Mouse (Mus musculus): ENCODE results near the gene Bag3.
"Not testable (repeated sequence)": the region's sequence is repeated elsewhere in the genome, so short reads cannot be mapped to it uniquely, and the experiment has no call there.

Bag3 gene

DNA sequence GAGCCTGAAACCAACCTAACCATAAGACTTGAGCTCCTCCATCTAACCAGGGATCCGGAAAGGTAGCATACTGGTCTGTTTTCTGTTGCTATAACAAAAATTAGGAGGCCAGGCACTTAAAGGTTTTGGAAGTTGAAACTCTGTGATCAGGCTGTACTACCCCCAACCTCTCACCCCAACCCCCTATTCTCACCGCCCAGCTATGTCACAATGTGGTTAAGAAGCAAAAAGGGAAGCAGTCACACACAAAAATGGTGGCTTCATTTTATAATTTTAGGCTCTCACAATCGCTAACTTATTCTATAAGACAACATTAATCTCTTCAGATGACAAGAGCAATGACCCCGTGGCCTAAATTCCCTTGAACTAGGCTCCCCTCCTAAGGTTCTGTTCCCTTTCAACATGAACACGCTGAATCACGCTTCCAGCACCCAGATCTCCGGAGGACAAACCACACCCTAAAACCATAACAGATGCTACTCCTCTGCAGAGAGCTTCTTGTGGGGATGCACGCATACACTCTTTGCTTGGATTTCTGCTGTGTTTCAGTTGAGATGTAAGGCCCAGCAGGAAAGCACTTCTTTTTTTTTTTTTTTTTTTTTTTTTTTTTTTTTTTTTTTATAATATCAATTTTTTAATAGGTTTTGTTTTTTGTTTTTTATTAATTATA lies 46.7 kb downstream of the Bag3 start:
- DNase-seq: no peak

DNA sequence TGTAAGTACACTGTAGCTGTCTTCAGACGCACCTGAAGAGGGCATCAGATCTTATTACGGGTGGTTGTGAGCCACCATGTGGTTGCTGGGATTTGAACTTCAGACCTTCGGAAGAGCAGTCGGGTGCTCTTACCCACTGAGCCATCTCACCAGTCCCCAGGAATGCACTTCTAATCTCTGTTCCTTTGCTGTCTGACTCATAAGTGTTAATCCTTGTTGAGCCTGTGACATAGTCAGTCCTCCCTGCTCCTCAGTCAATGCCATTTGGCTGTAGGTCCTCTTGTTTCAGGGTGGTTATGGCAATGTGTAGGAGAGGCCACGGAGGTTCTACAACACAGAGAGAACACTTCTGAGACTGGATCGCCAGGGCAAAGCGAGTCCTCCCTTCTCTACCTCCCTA lies 47.2 kb downstream of the Bag3 start:
- DNase-seq: not testable (repeated sequence)

DNA sequence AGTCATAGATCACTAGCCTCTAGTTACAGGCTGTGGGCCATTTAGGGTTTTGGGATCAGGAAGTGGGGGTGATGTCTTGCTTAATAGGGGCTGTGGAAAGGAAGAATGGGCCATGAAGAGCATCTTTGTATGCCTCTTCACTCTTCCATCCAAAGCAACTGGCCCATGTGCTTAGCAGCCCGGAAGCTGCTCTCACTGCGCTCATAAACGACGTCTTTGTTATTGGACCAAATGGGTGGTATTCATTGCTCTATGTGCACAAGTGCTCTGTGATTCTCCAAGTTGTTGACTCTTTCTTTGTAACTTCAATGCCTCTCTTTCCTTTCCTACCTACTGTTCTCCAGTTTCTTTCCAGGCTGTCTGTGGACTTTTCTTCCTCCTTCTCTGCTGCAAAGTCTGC lies 48.6 kb downstream of the Bag3 start:
- DNase-seq: no peak

GRCm38 (mm10) chr7:128575211-128575610 lies 51.8 kb downstream of the Bag3 start:
- no peak for DNase-seq

- no peak for DNase-seq
Measured at GRCm38 (mm10) chr7:128575794-128576193, 52.4 kb downstream of the Bag3 start.

- no peak for DNase-seq
Measured at GRCm38 (mm10) chr7:128577607-128578006, 54.2 kb downstream of the Bag3 start.

DNA sequence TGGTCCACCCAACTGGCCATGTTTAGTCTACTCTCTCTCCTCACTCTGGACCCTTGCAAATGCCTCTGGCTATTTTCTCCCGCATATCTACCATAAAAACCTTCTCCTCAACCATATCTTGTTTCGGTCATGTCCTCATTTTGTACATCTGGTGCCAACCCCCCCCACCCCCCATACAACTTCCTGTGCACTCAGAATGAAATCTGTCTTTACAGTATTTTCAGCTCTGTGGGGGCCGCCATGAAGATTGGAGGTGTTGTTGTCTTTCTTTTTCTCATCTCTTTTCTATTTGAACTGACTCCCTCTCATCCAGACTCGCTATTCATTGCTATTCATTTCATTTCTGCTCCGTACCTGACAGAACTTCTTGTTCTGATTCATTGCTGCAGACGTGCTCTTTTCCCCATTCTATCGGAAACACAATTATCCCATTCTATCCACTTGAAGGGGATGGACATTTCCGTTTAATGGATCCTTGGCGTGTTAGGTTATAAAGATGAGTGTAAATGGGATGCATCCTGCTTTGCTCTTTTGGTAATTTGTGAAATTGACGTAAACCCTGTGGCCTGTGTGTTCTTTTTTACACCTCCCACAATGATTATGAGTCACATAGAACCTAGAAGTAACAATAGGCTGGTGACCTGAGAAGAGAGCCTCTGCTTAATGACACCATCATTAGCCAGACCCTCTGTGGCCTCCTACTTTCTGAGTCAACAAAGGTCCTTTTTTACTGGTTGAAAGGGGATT lies 55.0 kb downstream of the Bag3 start:
- no peak for DNase-seq

DNA sequence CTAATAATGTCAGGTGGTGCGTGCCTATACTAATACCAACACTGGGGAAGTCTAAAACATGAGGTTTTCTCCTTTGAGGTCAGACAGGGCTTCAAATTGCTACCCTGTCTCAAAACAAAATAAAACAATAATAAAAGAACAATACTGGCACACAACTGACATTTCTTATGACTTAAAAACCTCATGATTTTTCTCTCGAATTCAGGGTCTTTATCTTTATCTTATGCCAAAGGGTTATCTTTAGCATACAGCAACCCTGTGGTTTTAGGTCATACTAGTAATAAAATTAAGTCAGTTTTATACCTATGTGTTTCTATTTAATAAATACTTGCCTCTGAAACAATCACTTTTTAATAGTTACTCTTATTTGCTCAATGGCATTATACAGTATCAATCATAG lies 56.0 kb downstream of the Bag3 start:
- DNase-seq: no peak

- DNase-seq: no peak
Measured at GRCm38 (mm10) chr7:128580318-128580717, 56.9 kb downstream of the Bag3 start.

DNA sequence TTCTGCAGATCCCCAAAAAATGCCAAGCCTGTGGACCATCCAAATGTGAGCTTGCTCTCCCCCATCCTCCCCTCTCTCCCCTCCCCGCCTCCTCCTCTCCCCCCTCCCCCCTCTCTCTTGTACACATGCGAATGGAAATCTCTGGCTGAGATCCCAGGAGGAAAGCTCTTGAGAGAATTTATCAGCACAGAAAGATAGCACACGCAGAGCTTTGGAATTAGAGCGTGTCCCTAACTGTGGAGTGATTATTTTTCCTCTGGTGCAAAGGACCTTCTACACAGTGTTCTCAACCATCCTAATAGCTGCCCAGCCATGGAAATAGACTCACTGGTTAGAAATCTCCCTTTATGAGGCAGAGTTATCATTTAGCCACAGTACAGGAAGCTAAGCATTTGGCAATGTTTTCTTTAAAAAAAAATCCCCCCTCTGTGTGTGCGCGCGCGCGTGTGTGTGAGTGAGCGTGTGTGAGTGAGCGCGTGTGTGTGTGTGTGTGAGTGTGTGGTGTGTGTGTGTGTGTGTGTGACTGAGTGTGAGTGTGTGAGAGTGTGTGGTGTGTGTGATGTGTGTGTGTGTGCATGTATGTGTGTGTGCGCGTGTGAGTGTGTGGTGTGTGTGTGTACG lies 58.6 kb downstream of the Bag3 start:
- DNase-seq: no peak

GRCm38 (mm10) chr7:128583213-128583948 lies 60.0 kb downstream of the Bag3 start:
- no peak for DNase-seq

- no peak for DNase-seq
Measured at GRCm38 (mm10) chr7:128587334-128587933, 64.0 kb downstream of the Bag3 start.

DNA sequence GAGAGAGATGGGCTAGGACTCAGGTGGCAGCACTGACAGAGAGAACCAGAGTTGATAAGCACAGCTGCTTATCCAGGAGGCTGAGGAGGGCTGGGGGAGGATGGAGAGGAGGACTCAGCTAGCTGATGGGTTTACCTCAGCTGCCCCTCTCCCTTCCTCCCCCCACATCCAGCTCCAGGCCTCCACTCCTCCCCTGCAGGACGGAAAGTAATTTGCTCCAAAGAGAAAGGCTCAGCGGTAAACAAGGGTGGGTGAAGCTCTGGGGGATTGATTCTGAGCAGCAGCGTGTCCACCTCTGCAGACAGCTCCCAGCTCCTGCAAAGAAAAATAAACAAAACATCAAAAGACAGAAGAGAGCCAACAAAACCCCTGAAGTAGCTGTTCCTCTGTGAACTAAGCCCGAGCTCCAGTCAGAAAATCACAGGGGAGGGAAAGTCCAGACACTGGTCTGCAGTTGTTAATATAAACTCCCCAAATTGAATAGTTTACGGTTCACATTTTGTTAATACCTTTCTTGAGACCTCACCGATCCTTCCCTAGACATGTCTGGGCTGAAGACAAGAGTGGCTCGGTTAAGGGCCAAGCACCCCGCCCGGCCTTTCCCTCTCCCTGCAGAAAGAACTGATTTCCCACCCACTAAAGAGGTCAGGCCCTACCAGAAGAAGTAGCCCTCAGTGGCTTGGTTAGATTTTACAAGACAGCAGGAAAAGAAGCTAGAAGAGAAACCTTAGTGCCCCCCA lies 68.1 kb downstream of the Bag3 start:
- DNase-seq: no peak

DNA sequence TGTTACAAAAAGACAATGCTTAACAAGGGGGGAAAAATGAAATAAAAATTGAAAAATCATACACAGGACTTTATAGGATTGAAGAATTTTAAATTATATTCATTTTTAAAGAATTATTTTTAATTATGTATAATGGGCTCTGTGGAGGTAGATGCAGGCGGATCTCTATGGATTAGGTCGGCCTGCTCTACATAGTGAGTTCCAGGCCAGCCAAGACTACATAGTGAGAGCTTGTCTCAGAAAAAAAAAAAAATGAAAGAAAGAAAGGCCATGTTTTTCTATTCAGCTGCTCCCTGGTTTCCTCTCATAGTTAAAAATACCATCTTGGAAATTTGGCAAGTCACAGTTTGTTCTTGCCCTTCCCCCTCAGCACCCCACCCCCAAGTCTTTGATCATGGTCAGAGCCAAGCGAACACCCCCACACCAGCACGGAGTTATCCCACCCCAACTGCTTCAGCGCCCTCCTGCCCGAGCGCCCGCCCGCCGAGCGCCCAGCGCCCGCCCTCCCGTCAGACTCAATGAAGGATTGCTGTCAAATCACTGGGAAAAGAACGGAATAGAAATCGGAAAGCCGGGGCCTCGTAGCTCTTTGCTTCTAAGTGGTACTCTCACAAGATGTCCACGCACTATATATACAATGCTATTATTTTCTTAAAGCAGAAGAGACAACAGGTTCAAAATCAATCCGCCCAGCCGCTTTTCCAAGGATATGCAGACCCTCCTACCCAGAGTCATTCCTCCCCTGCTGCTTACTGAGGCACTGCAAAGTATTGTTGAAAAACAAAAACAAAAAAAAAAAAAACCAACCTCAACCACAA lies 68.9 kb downstream of the Bag3 start:
- no peak for DNase-seq

DNA sequence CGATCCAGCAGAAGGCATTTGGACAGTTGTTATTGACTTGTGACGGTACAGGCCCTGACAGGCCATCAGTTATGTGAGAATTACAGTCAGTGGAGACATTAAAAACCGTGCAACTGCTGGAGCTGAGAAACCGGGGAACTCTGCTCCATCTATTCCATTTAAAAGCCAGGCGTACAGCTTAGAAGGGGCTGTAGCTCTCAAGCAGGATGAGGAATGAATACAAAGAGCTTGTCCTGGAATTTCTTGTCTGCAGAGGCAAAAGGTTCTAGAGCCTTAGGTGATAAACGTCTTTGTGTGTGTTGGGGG lies 69.5 kb downstream of the Bag3 start:
- no peak for DNase-seq

GRCm38 (mm10) chr7:128596274-128596673 lies 72.9 kb downstream of the Bag3 start:
- no peak for DNase-seq

Data from thymus, adult 18-20 months (tissue).